Mouse (Mus musculus) neural tube, embryonic 14.5 days (tissue): ENCODE measurements around the gene Btbd3. TPM values are rescaled to one million over a fixed set of nuclear protein-coding genes. Genes with fewer than 3 reads are reported as not detected.

ENCODE experiments used
- ATAC-seq: fragments of 200-750 bp; cut with Nextera tagmentation; 2 replicates; pipeline ENCODE4 v1.8.0; 2017; ENCODE audit warnings: low read depth, mild to moderate bottlenecking, moderate TSS enrichment, moderate library complexity
- H3K27ac ChIP-seq: fragments of 300-500 bp; sonication (generic); 2 replicates; pipeline ENCODE4 v1.5.1; 2014; ENCODE audit warnings: low read depth, mild to moderate bottlenecking, control low read depth, low read length, moderate library complexity, mixed read lengths
- H3K27me3 ChIP-seq: fragments of 300-500 bp; sonication (generic); 2 replicates; pipeline ENCODE4 v1.6.1; 2014; ENCODE audit warnings: low read length; ENCODE audit not compliant: control insufficient read depth, insufficient read depth
- H3K36me3 ChIP-seq: fragments of 300-500 bp; sonication (generic); 2 replicates; pipeline ENCODE4 v1.6.1; 2014; ENCODE audit warnings: low read length, mixed read lengths; ENCODE audit not compliant: control insufficient read depth, insufficient read depth
- H3K4me1 ChIP-seq: fragments of 300-500 bp; sonication (generic); 2 replicates; pipeline ENCODE4 v1.6.1; 2014; ENCODE audit warnings: low read length; ENCODE audit not compliant: control insufficient read depth, insufficient read depth
- H3K4me2 ChIP-seq: fragments of 300-500 bp; sonication (generic); 2 replicates; pipeline ENCODE4 v1.6.1; 2014; ENCODE audit warnings: mild to moderate bottlenecking, low read depth, low read length, control low read depth
- H3K4me3 ChIP-seq: fragments of 300-500 bp; sonication (generic); 2 replicates; pipeline ENCODE4 v1.5.1; 2014; ENCODE audit warnings: low read depth, low read length, control low read depth, mixed read lengths
- H3K9ac ChIP-seq: fragments of 300-500 bp; sonication (generic); replicated peaks from 2 replicates; pipeline ENCODE4 v1.6.1; 2014; ENCODE audit warnings: low read depth, mild to moderate bottlenecking, control low read depth, low read length, mixed read lengths
- H3K9me3 ChIP-seq: fragments of 300-500 bp; sonication (generic); 2 replicates; pipeline ENCODE4 v1.6.1; 2016; ENCODE audit warnings: low read length; ENCODE audit not compliant: control insufficient read depth
- WGBS: fragments of 180-500 bp; shearing (Covaris S2); extraction: QIAGEN DNeasy Blood & Tissue Kit; methylation state at CpG from one replicate; pipeline ENCODE4 v1.1.7; 2014; 5-methylcytosine and 5-hydroxymethylcytosine counted together
- polyA plus RNA-seq: library from polyadenylated mRNA; unstranded; fragments of >200 nt; fragmentation: Nextera tagmentation; extraction: Ambion mirVana; gene quantifications from 2 replicates; pipeline ENCODE4 v1.2.1, GENCODE M21; 2014

The Btbd3 gene
- polyA plus RNA-seq, 1 experiment from 2014 or later = 26.1 TPM

GRCm38 (mm10) chr2:138447681-138448080 is 191.3 kb downstream of the Btbd3 start:
- Histone ChIP-seq H3K9ac (no peak overlapping the region), H3K27me3 (no peaks in the 10 kb centered on the region), H3K4me1 (no peaks in the 10 kb centered on the region), H3K36me3 (no peaks in the 10 kb centered on the region), H3K4me2 (no peak overlapping the region), H3K27ac (no peak overlapping the region), H3K4me3 (no peak overlapping the region), H3K9me3 (no peaks in the 10 kb centered on the region)
- WGBS = 91% methylated on average over 3 of the region's 3 CpGs
- no peak for ATAC-seq

- no peak overlapping the region for H3K4me2 ChIP-seq
- H3K27ac ChIP-seq = no peak overlapping the region
- no peaks in the 10 kb centered on the region for H3K4me1 ChIP-seq
- ATAC-seq = no peak
- H3K4me3 ChIP-seq = no peak overlapping the region
- no peak overlapping the region for H3K9ac ChIP-seq
- WGBS = 82% methylated on average over 22 of the region's 22 CpGs
- H3K36me3 ChIP-seq = no peaks in the 10 kb centered on the region
- H3K27me3 ChIP-seq = no peaks in the 10 kb centered on the region
- H3K9me3 ChIP-seq = no peaks in the 10 kb centered on the region
Observed at GRCm38 (mm10) chr2:138468046-138468572, 211.7 kb downstream of the Btbd3 start.

- H3K4me2 ChIP-seq = no peak overlapping the region
- no peaks in the 10 kb centered on the region for H3K36me3 ChIP-seq
- H3K27me3 ChIP-seq = no peaks in the 10 kb centered on the region
- no peak overlapping the region for H3K27ac ChIP-seq
- no peaks in the 10 kb centered on the region for H3K9me3 ChIP-seq
- H3K4me1 ChIP-seq = no peaks in the 10 kb centered on the region
- no peak overlapping the region for H3K9ac ChIP-seq
- no peak overlapping the region for H3K4me3 ChIP-seq
- 76% methylated on average over 5 of the region's 5 CpGs for WGBS
- ATAC-seq = no peak
Observed at GRCm38 (mm10) chr2:138473407-138473806, 217.0 kb downstream of the Btbd3 start.

- Histone ChIP-seq H3K27ac (no peak overlapping the region), H3K4me3 (no peak overlapping the region), H3K9ac (no peak overlapping the region), H3K36me3 (no peaks in the 10 kb centered on the region), H3K27me3 (no peaks in the 10 kb centered on the region), H3K4me2 (no peak overlapping the region), H3K9me3 (no peaks in the 10 kb centered on the region), H3K4me1 (no peaks in the 10 kb centered on the region)
- 89% methylated on average over 3 of the region's 3 CpGs for WGBS
- no peak for ATAC-seq
Observed at GRCm38 (mm10) chr2:138476486-138476885, 220.1 kb downstream of the Btbd3 start.

GRCm38 (mm10) chr2:138477278-138477677 is 220.9 kb downstream of the Btbd3 start:
- Histone ChIP-seq H3K4me1 (no peaks in the 10 kb centered on the region), H3K9me3 (no peaks in the 10 kb centered on the region), H3K9ac (no peak overlapping the region), H3K4me3 (no peak overlapping the region), H3K4me2 (no peak overlapping the region), H3K27me3 (no peaks in the 10 kb centered on the region), H3K27ac (no peak overlapping the region), H3K36me3 (no peaks in the 10 kb centered on the region)
- ATAC-seq = no peak
- 93% methylated on average over 5 of the region's 5 CpGs for WGBS

GRCm38 (mm10) chr2:138482541-138482940 is 226.2 kb downstream of the Btbd3 start:
- Histone ChIP-seq H3K27ac (no peak overlapping the region), H3K9ac (no peak overlapping the region), H3K36me3 (no peaks in the 10 kb centered on the region), H3K4me1 (no peaks in the 10 kb centered on the region), H3K4me2 (no peak overlapping the region), H3K9me3 (no peaks in the 10 kb centered on the region), H3K27me3 (no peaks in the 10 kb centered on the region), H3K4me3 (no peak overlapping the region)
- ATAC-seq = no peak
- WGBS = 81% methylated on average over 3 of the region's 3 CpGs

GRCm38 (mm10) chr2:138484871-138485270 is 228.5 kb downstream of the Btbd3 start:
- WGBS = 91% methylated on average over 4 of the region's 4 CpGs

GRCm38 (mm10) chr2:138490688-138491405 is 234.5 kb downstream of the Btbd3 start:
- H3K9ac ChIP-seq = no peak overlapping the region
- WGBS = 89% methylated on average over 2 of the region's 2 CpGs

More at GRCm38 (mm10) chr2:138484871-138485270, 228.5 kb downstream of the Btbd3 start:
- H3K27me3 ChIP-seq = no peaks in the 10 kb centered on the region
- no peaks in the 10 kb centered on the region for H3K9me3 ChIP-seq
- H3K27ac ChIP-seq = no peak overlapping the region
- H3K4me3 ChIP-seq = no peak overlapping the region
- H3K36me3 ChIP-seq = no peaks in the 10 kb centered on the region
- H3K9ac ChIP-seq = no peak overlapping the region
- no peak for ATAC-seq
- no peaks in the 10 kb centered on the region for H3K4me1 ChIP-seq
- no peak overlapping the region for H3K4me2 ChIP-seq

GRCm38 (mm10) chr2:138492176-138492575 is 235.8 kb downstream of the Btbd3 start:
- Histone ChIP-seq H3K9me3 (no peaks in the 10 kb centered on the region), H3K4me1 (no peaks in the 10 kb centered on the region), H3K36me3 (no peaks in the 10 kb centered on the region), H3K4me3 (no peak overlapping the region), H3K27me3 (no peaks in the 10 kb centered on the region), H3K9ac (no peak overlapping the region), H3K4me2 (no peak overlapping the region), H3K27ac (no peak overlapping the region)
- ATAC-seq = no peak

More at GRCm38 (mm10) chr2:138490688-138491405, 234.5 kb downstream of the Btbd3 start:
- Histone ChIP-seq H3K4me1 (no peaks in the 10 kb centered on the region), H3K4me3 (no peak overlapping the region), H3K36me3 (no peaks in the 10 kb centered on the region), H3K9me3 (no peaks in the 10 kb centered on the region), H3K27ac (no peak overlapping the region), H3K4me2 (no peak overlapping the region), H3K27me3 (no peaks in the 10 kb centered on the region)
- no peak for ATAC-seq
